Mouse (Mus musculus) layer of hippocampus, postnatal 10 days (tissue): ENCODE results near the gene Rslcan18. TPM values are rescaled to one million over a fixed set of nuclear protein-coding genes. Genes with fewer than 3 reads are reported as not detected.

Experiments used
- total RNA-seq, 2 experiments: library from RNA; stranded (reverse); gene quantifications; 2 replicates each; pipeline ENCODE4 v1.2.3; 2021

The Rslcan18 gene
- total RNA-seq, 2 experiments from 2014 or later, result 0.25 to 0.30 TPM

Other genes starting within 250 kb of the Rslcan18 start
- gene Gm10767, start 211.3 kb downstream of the Rslcan18 start, total RNA-seq, result 1 to 10 TPM; 2.4 to 3.0 TPM
- 1 to 10 TPM; 5.1 to 5.9 TPM for gene Zfp712, start 55.1 kb downstream of the Rslcan18 start, total RNA-seq
- gene Zfp708, start 18.3 kb downstream of the Rslcan18 start, total RNA-seq, result 1 to 10 TPM; 2.9 to 4.1 TPM
- 1 to 10 TPM; 1.6 to 1.7 TPM for gene Gm28557, start 7.7 kb downstream of the Rslcan18 start, total RNA-seq
- gene Zfp759, start 5.4 kb upstream of the Rslcan18 start, total RNA-seq, result 10 to 100 TPM in 1 of 2 experiments, 1 to 10 TPM in 1; 7.5 to 10.2 TPM
- 1 to 10 TPM; 5.6 to 7.1 TPM for gene Rsl1, start 56.9 kb upstream of the Rslcan18 start, total RNA-seq
- gene Zfp455, start 78.2 kb upstream of the Rslcan18 start, total RNA-seq, result 1 to 10 TPM; 2.6 to 2.8 TPM
- 10 to 100 TPM; 18.3 to 21.5 TPM for gene Zfp458, start 162.2 kb upstream of the Rslcan18 start, total RNA-seq
- 1 to 10 TPM; 5.3 TPM for gene Zfp457, start 190.2 kb upstream of the Rslcan18 start, total RNA-seq
- 1 to 10 TPM; 2.6 to 3.2 TPM for gene Zfp595, start 216.3 kb upstream of the Rslcan18 start, total RNA-seq
- gene Gm28044, start 244.3 kb upstream of the Rslcan18 start, total RNA-seq, result 1 to 10 TPM; 1.1 to 1.2 TPM
- gene Zfp953, start 244.3 kb upstream of the Rslcan18 start, total RNA-seq, result under 1 TPM; 0.66 to 0.91 TPM